Mouse (Mus musculus) heart, embryonic 14.5 days (tissue): ENCODE measurements around the gene Itpkc. TPM values are rescaled to one million over a fixed set of nuclear protein-coding genes. Genes with fewer than 3 reads are reported as not detected.

Source experiments
- ATAC-seq: fragments of 200-750 bp; cut with Nextera tagmentation; 2 replicates; pipeline ENCODE4 v1.8.0; 2017; ENCODE audit warnings: low read depth, moderate TSS enrichment; ENCODE audit not compliant: insufficient number of reproducible peaks, insufficient read depth, low FRiP score
- H3K27ac ChIP-seq, 2 experiments: fragments of 200-500 bp in 1 of 2; fragments of 300-500 bp in 1 of 2; sonication (generic) in 1 of 2; replicated peaks in 1 of 2; 2 replicates each; pipeline ENCODE4 v1.5.1; 2012 to 2014; ENCODE audit warnings: low read depth in 2 of 2, low read length in 2 of 2, control low read depth in 1 of 2, mild to moderate bottlenecking in 1 of 2, mixed read lengths in 1 of 2; ENCODE audit not compliant: control insufficient read depth in 1 of 2, insufficient read depth in 1 of 2
- H3K27me3 ChIP-seq: fragments of 300-500 bp; sonication (generic); 2 replicates; pipeline ENCODE4 v1.6.1; 2014; ENCODE audit warnings: mild to moderate bottlenecking, low read length, control low read depth; ENCODE audit not compliant: control insufficient read depth, insufficient read depth
- H3K36me3 ChIP-seq: fragments of 300-500 bp; sonication (generic); 2 replicates; pipeline ENCODE4 v1.6.1; 2014; ENCODE audit warnings: mild to moderate bottlenecking, control low read depth, low read length, mixed read lengths; ENCODE audit not compliant: control insufficient read depth, insufficient read depth
- H3K4me1 ChIP-seq, 2 experiments: fragments of 200-500 bp in 1 of 2; fragments of 300-500 bp in 1 of 2; sonication (generic) in 1 of 2; 2 replicates each; pipeline ENCODE4 v1.6.1; 2012 to 2014; ENCODE audit warnings: low read length in 2 of 2, control low read depth in 1 of 2, mixed read lengths in 1 of 2; ENCODE audit not compliant: control insufficient read depth in 2 of 2, insufficient read depth in 2 of 2
- H3K4me2 ChIP-seq: fragments of 300-500 bp; sonication (generic); 2 replicates; pipeline ENCODE4 v1.6.1; 2014; ENCODE audit warnings: mild to moderate bottlenecking, low read length
- H3K4me3 ChIP-seq, 2 experiments: fragments of 200-500 bp in 1 of 2; fragments of 300-500 bp in 1 of 2; sonication (generic) in 1 of 2; 2 replicates each; pipeline ENCODE4 v1.5.1; 2012 to 2014; ENCODE audit warnings: low read length in 2 of 2, mild to moderate bottlenecking in 2 of 2, control low read depth in 1 of 2, low read depth in 1 of 2, moderate library complexity in 1 of 2; ENCODE audit not compliant: control insufficient read depth in 1 of 2, insufficient read depth in 1 of 2
- H3K9ac ChIP-seq: fragments of 300-500 bp; sonication (generic); 2 replicates; pipeline ENCODE4 v1.6.1; 2014; ENCODE audit warnings: mild to moderate bottlenecking, low read length
- H3K9me3 ChIP-seq: fragments of 300-500 bp; sonication (generic); 2 replicates; pipeline ENCODE4 v1.6.1; 2016; ENCODE audit warnings: low read length, control low read depth; ENCODE audit not compliant: control insufficient read depth
- WGBS: fragments of 180-500 bp; shearing (Covaris S2); extraction: QIAGEN DNeasy Blood & Tissue Kit; methylation state at CpG from one replicate; pipeline ENCODE4 v1.1.7; 2014; 5-methylcytosine and 5-hydroxymethylcytosine counted together
- microRNA counts: library from miRNA; unstranded; fragments of <30 nt; microRNA quantifications from one replicate; lab custom pipeline; 2016
- microRNA-seq: library from miRNA; unstranded; fragments of <30 nt; microRNA quantifications from one replicate; pipeline ENCODE4, GENCODE M21; 2016
- polyA plus RNA-seq: library from polyadenylated mRNA; unstranded; fragments of >200 nt; fragmentation: Nextera tagmentation; extraction: Ambion mirVana; gene quantifications from 2 replicates; pipeline ENCODE4 v1.2.1, GENCODE M21; 2014

Itpkc gene
- polyA plus RNA-seq, 1 experiment from 2014 or later = 3.8 TPM

DNA sequence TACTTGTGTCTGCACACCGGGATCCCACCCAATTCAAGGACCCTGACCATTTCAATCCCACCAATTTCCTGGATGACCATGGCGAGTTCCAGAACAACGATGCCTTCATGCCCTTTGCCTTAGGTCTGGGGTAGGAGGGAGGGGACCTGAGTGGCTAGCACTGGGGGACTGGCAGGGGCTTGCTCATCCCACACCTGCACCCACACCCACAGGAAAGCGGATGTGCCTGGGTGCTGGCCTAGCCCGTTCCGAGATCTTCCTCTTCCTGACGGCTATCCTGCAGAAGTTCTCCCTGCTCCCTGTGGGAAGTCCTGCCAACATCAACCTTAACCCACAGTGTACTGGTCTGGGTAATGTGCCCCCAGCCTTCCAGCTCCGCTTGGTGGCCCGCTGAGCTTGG is 70.3 kb downstream of the Itpkc start:
- ATAC-seq = no peak
- H3K27me3 ChIP-seq = no peaks in the 10 kb centered on the region
- 94% methylated on average over 9 of the region's 9 CpGs for WGBS
- no peak overlapping the region for H3K4me2 ChIP-seq
- no peaks in the 10 kb centered on the region for H3K9me3 ChIP-seq
- H3K27ac ChIP-seq = no peak overlapping the region
- H3K4me3 ChIP-seq = no peak overlapping the region
- peaks cover 53% of the 10 kb centered on the region for H3K36me3 ChIP-seq
- no peak overlapping the region for H3K9ac ChIP-seq
- H3K4me1 ChIP-seq = peaks cover 17 to 31% of the 10 kb centered on the region in 2 experiments

MicroRNAs within 50 kb of the gene (microRNA counts, 519-probe panel; counts per million panel counts)
- microRNA mmu-miR-1191 (lab: Ali Mortazavi, UCI) = 322 counts per million, percentile 70 among the panel's probes with 10 or more counts

Small RNA genes lying within 50 kb of the gene (microRNA-seq; reads per million reads assigned to microRNA genes)
- gene Mir1191 (1.7 reads per million), gene Mir3101 (1.7 reads per million)

Other genes starting within 250 kb of the Itpkc start
- not detected in 2 replicates for gene Cyp2a12, start 199.6 kb downstream of the Itpkc start, polyA plus RNA-seq
- gene Cyp2f2, start 108.8 kb downstream of the Itpkc start, polyA plus RNA-seq = 3.3 TPM in 1 of 2 replicates, not detected in the other
- gene Cyp2t4, start 74.9 kb downstream of the Itpkc start, polyA plus RNA-seq = 0.22 TPM in 1 of 2 replicates, not detected in the other
- gene Egln2, start 61.9 kb downstream of the Itpkc start, polyA plus RNA-seq = 26.7 and 31.2 TPM in 2 replicates
- 42.4 and 43.4 TPM in 2 replicates for gene Rab4b, start 49.8 kb downstream of the Itpkc start, polyA plus RNA-seq
- not detected in 2 replicates for gene Gm21983, start 47.6 kb downstream of the Itpkc start, polyA plus RNA-seq
- gene Mia, start 47.5 kb downstream of the Itpkc start, polyA plus RNA-seq = 0.53 and 1.3 TPM in 2 replicates
- 3.3 and 3.7 TPM in 2 replicates for gene BC024978, start 32.9 kb downstream of the Itpkc start, polyA plus RNA-seq
- 140 and 150 TPM in 2 replicates for gene Snrpa, start 32.4 kb downstream of the Itpkc start, polyA plus RNA-seq
- 9.9 and 11.9 TPM in 2 replicates for gene Coq8b, start 4.4 kb upstream of the Itpkc start, polyA plus RNA-seq
- gene Numbl, start 29.8 kb upstream of the Itpkc start, polyA plus RNA-seq = 3.3 and 5.4 TPM in 2 replicates
- gene Ltbp4, start 109.0 kb upstream of the Itpkc start, polyA plus RNA-seq = 47.7 and 55.1 TPM in 2 replicates
- 18.3 and 22.0 TPM in 2 replicates for gene Shkbp1, start 127.4 kb upstream of the Itpkc start, polyA plus RNA-seq
- not detected in 2 replicates for gene Gm20479, start 128.8 kb upstream of the Itpkc start, polyA plus RNA-seq
- gene Sptbn4, start 219.0 kb upstream of the Itpkc start, polyA plus RNA-seq = 0.15 and 0.20 TPM in 2 replicates
- 49.7 and 57.9 TPM in 2 replicates for gene Blvrb, start 219.3 kb upstream of the Itpkc start, polyA plus RNA-seq
- 15.7 and 19.4 TPM in 2 replicates for gene Sertad3, start 245.1 kb upstream of the Itpkc start, polyA plus RNA-seq